Mouse (Mus musculus) cerebellum, adult 9-11 months (tissue): ENCODE results near the gene Ak3.
A peak's percentile ranks its signal among the peaks of the same experiment; 100 is the strongest.

Experiments used
- DNase-seq: peaks from one replicate; pipeline ENCODE4 v3.0.0; 2022

Gene Ak3

DNA sequence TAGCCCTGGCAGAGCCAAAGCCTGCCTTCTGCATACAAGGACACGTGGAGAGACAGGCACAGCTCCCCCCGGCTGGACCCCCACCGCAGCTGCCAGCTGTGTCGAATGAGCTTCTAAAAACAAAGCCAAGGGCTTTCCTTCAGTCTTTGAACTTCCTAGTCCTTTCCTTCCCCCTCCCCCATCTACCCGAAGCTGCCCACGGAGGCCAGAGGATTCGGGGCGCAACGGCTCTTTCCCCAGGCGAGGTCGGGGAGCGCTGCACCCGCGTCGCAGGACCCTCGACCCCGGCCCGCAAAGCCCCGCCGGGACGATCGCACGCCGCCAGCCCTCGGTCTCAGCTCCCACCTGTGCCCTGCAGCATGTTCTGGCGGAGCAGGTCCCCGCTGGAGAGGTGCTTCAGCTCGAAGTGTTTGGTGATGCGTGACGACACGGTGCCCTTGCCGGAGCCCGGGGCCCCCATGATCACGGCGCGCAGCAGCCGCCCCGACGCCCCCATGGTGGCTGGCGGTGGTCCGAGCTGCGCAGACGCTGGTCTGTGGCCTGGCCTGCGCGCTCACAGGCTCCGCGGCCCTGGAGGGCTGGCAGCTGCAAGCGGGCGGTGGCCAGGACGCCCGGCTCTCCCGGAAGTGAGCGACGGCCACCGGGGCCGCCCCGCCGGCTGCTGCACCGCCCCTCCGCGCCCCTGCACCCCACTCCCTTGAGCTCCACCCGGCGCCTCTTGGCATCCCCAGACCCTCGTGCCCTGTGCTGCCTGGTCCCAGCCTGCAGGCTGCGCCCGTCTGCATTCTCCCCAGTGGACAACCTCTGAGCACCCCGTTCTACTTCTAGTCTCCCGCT, at the start of gene Ak3:
TSS of gene Ak3 (minus strand) at position 628 of the 837 bp plus-strand sequence.
- peak; percentile 81 for DNase-seq

DNA sequence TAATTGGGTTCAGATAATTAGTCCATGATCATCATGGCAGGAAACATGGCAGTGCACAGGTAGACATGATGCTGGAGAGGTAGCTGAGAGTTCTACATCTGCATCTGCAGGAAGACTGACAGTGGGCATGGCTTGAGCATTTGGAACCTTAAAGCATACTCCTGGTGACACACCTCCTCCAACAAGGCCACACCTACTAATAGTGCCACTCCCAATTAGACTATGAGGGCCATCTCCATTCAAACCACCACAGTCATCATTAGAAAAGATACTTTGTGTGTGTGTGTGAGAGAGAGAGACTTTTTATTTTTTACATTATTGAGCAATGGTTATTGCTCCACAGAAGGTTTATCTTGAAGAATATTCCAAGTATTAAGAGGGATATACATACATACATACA, 44.4 kb upstream of the Ak3 start:
- no peak for DNase-seq

DNA sequence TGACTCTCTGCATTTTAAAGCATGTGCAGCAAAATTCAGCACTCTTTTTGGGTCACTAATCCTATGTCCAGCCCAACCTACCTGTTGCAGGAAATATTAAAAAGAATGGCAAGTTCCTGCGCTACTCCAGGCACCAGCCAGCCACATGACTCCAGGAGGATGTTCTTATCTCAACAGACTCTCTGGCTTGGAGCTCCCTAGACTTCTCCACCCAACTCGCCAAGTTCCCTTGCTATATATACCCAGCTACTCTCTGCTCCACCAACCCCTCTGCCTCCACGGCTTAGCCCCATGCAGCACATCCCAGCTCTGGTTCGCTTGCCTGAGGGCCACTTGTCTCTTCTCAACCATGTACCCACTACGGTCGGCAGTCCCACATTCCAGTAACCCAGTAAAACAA, 40.9 kb upstream of the Ak3 start:
- DNase-seq: no peak

DNA sequence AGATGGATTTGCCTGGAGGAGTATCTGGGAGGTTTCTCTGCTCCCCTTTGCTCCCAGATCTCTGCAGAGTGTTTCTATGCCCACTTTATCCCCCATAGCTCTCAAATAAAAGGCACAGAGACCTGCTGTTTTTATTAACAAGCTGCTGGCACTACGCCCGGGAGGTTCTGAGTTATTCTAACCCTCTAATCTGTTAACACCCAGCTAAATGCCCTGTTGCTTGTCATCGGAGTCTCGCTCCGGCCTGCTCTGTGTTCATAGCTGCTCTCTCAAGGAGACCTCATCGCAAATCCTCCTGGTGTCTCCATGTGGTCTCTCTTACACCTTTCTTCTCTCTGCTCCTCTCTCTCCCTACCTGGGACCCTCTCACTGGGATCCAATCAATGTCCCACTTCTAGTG, 27.0 kb upstream of the Ak3 start:
- DNase-seq: no peak

DNA sequence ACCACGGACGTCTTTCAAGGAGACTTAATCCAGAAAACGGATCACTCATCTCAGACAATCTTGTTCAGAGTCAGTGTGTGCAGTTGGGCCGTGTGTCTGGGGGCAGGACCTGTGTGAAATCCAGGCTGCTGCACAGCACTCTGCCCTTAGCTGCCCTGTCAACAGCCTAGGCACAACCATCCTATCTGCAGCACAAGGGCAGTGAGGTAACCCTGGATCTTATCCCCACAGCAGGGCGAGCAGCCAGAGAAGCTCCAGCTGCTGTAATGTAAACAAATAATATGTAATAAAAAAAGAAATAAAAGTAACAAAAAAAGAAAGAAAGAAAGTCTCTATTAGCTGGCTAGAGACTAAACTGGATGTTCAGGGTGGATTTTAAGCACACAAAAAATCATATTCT, 21.4 kb upstream of the Ak3 start:
- no peak for DNase-seq

DNA sequence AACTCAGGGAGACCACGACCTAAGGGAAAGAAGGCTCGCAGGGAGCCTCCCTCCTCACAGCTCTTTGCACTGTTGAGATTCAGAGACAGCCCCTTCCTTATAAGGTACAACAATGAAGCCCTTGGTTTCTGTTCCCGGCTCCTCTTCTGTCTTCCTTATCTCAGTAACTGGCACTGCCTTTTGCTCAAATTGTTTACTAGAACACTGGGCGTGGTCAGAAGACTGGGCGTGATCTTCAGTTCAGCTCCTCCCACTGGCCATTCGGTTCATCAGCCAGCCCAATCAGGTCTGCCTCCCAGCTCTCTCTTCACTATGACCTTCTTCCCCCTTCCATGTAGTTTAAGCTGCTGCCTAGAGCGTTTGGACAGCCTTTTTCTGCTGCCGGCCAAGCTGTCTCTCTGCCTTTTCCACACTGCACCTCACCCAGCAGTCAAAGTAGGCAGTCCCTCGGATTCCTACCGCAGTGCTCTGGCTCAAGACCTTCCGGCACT, 19.3 kb upstream of the Ak3 start:
- peak; percentile 56 for DNase-seq

DNA sequence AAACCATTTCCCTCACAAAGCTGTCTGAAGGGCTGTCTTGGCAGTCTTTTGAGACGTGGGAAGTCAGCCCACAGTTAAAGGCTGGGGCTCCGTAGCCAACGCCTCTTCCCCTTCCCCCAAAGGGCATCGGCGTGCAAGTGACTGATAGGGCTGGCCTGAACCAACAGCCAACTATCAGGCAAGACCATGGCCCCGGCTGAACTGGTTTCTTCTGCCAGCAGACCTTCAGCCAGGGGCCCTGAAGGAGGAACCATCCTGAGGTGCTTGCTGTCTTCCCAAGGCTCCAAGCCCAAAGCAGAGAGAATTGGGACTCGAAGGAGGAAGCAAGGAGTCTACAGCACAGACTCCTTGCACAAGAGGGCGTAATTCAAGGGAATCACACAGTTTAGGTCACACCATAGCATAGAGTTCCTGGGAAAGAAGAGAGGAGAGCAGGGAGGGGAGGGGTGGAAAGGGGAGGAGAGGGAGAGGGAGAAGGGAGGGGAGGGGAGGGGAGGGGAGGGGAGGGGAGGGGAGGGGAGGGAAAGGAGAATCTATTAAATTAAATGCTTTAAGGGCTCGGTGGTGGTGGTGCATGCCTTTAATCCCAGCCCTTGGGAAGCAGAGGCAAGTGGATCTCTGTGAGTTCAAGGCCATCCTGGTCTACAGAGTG, 16.8 kb upstream of the Ak3 start:
- peak; percentile 24 for DNase-seq

DNA sequence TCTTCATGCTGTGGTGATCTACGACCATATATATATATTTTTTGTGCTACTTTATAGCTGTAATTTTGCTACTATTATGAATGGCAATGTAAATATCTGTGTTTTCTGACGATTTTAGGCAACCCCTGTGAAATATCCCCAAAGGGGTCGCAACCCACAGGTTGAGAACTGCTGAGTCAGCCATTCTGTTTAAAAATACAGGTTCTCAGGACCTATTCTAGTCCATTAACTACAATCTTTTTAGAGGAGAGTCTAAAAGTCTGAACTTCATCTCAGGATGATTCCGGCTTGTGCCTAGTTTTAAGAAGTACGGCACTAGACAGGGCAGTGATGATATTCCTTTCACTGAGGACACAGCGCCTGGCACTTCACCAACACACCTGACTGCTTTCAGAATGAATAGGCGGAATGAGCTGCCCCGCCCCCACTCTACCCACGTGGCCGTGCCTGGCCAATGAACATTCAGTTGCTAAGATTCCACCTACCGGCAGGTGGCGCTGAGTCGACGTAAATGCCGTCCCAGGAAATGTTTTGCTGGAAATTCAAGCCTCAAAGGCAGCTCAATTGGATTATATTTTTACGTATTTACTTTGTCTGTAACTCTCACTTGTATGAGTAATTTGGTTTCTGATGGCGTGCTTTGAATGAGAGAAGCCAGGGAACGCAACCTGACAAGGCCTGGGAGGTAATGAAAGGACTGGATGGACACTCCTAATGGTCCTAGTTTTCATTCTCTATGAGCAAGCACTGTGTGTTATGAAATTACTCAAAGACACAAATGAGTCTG, 16.0 kb upstream of the Ak3 start:
- DNase-seq: peak; percentile 90

DNA sequence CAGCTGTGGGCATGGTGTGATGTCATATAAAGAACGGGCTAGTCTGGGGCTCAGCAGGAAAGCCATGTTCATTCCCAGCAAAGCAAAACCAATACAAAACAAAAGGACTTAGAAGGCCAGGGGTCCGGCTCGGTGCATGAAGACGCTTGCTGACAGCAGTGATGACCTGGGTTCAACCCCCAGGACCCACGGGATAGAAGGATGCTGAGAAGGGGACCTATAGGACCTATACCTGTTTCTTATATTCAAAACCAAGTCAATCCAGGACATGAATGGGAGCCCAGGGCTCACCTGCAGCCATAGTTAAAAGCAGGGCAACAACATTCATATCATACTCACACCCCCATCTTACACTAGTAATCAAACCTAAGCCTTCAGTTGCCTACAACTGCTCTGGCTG, 15.2 kb upstream of the Ak3 start:
- no peak for DNase-seq

DNA sequence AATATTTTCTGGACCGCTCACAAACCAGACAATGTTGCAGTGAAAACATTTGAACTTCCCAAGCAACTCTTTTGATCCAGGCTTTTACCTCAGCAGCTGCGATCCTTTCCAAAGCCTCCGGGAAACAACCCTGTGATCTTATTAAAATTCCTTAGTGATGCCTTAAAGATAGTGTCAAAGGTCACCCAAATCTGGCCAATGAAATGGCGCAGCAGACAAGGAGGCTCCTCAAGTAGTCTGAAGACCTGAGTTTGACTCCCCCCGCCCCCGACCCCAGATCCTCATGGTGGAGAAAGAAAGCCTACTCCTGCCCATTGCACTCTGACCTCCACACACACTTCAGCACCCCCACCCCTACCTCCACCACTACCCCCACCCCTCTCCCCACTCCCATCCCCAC, 12.5 kb upstream of the Ak3 start:
- DNase-seq: no peak

DNA sequence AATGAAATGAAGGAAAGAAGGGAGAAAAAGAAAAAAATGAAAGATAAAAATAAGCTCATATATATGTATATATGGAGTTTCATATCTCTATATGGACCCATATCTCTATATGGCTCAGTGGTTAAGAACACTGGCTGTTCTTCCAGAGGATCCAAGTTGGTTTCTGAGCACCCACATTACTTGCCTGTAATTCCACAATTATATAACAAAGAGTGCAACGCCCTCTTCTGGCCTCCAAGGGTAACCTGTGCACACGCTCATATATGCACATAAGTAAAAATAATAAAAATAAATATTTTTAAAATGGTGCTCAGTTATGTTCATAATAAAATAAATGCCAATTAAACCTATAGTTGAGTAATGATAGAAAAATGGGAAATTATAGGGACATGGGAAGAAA, 11.9 kb upstream of the Ak3 start:
- DNase-seq: no peak

DNA sequence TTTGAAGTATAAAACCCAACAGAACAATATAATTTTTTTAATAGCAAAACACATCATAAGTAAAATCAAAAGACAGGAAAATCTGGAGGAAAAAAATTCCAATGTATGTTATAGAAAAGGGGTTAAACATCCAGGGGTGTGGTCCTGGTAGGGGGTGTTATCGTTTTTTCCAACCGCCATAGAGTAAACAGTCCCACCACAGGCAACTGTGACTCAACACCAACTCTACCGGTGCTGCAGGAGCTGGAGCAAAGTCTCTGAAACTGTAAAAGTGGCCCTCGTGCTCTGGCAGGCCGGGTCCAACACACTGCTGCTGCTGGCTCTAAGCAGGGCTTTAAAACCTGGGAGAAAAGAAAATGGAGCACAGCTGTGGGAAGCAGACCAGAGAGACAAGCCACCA, 11.0 kb upstream of the Ak3 start:
- DNase-seq: no peak

DNA sequence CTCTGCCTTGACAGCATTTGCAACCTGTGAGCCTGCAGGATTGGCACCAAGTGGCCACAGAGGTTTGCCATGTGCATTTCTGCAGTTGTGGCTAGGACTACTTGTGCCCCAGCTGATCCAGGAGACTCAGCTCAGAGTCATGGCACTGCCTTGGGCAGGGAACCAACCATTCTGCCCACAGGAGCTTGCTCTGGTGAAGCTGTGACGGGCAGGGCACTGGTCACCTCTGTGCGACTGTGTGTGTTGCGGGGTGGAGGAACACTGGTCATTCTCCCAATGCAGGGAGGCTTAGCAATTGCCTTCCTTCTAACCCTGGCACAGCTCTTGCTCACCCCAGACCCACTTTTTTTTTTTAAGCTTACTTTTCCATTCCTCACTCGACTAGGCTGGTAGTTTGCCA, 7.7 kb upstream of the Ak3 start:
- no peak for DNase-seq

DNA sequence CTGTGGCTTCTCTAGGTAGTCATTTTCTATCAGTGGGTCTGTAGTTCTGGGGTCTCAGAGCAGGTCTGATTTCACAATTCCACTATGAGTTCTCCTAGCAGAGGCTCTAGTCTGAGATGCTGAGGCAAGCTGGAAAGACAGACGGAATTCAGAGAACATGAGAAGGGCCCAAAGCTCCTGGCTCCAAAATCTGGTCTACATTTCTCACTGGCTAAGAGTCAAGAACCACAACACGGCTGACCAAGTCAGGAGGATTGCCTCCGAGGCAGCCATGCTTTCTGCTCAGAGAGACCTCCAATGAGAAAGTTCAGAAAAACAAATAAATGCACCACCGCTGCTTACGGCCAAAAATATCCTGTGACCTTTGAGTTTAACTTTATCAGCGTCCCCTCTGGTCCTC, 6.8 kb upstream of the Ak3 start:
- DNase-seq: no peak

DNA sequence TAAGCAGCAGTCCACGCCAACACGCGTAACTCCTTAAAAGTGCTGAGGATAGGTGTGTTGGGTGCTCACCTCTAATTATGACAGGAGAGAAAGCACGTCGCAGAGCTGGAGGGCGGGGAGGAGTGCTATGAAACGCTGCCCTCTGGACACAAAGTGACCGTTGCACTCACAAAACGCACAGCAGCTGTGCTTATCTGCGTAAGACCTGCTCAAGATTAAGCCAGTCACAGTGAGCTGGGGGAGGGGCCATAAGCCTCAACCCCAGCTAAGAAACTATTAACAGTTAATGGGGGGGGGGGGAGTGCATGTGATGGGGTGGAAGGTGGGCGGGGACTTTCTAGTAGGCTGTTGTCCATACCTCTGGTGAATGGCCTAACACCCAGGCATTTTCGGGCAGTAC, 5.0 kb upstream of the Ak3 start:
- DNase-seq: no peak

DNA sequence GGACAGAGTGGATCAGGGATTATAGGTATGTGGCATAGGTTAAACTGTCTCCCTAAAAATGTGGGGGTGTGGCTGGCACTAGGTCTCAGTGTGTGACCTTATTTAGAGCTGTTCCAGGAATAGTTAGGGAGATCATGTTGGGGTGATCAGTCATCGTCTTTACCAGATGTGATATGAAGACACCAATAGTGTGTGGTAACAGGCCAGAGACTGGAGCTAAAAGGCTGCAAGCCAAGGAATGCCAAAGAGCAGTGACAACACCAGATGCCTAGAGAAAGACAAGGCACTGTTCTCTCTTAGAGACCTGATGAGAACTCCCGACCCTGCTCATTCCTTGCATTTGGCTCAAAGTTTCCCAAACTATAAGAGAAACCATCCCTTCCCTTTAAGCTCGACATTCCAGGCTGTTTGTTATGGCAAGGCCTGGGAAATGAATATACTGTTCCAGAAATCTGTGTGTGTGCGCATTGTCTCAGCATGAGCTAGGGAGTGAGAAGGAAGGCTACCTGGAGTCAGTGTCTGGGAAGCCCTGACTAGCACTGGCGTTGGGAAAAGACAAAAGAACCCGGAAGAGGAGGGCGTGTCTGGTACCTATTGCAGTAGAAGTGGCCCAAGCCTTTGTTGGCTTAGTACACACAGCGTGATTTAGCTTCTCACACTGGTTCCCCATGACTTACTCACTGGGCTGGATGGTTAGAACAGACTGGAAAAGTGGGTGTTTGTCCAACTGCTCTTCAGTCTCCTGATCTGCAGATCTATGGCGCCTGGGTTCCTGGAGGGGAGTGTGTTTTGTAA, 2.6 kb upstream of the Ak3 start:
- no peak for DNase-seq

DNA sequence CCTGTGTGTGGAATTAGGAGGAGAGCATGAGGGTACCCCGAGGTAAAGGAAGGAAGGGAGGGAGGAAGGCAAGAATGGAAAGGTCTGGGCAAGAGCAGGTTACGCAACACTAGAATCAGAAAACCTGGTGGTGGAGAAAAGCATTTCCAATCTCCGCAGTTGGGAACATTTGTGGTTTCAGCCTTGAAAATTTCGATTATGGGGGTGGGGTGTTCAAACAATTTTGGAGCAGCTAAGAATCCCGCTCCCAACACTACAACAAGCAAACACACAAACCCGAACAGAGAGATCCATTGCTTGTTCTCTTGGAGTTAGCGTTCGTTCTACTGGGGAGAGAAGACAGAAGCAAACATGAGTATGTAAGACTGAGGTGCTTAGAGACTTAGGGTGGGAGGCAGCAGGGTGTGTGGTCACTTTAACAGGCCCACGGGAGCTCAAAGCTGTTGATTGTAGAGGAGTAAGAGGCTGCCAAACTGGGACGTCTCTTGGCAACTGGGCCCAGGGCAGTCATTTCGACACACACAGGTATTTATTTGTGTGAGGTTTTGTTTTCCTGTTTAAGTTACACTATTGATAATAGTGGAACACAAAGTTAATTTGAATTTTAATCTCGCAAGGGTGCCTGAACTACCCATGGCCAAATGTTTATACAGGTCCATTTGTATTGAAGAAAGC, 1.8 kb upstream of the Ak3 start:
- DNase-seq: no peak

DNA sequence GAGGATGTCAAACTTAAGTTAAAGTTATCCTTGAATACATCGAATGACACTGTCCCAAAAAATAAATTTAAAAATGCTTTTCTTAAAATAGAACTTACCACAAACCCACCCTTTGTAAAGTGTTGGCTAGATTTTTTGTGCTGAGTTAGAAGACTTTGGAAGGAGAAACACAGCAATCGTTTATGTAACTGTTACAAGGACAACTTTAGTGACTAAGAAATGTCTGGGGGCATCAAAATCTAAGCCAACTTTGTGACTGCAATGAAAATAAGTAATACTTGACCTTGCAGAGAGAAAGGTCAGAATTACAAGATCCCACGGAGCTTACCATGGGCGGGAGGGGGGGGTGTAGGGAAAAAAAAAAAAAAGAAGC, 814 bp downstream of the Ak3 start:
- no peak for DNase-seq

DNA sequence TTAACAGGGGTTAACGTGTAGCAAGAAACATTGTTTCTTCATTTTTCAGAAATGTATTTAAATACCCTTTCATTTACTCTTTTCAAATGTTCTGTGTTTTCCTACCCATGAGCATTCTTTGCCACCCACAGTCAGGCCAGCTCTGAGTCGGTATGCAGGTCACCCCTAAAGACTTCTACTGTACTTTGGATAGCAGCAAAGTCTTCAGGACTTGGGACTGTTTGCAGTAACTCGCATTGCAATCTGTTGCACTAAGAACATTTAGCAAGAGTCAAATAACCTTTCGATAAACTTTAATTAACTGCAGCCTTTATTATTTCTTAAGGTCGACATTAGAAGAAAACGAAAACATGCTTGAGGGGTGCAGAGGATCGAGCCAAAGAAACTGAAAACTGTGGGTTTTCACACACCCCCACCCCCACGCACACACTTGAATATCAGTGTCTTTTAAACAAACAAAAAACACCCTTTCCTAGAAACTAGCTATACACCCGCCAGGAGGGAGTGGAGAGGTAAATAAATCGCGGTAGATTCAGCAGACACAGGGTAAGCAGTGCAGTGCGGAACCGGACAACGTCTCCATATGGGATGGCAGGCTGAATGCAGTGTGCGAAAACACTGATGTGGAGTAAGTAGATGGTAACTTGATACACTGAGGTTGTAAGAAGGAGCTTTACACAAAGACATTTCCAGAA, 1.7 kb downstream of the Ak3 start:
- no peak for DNase-seq

DNA sequence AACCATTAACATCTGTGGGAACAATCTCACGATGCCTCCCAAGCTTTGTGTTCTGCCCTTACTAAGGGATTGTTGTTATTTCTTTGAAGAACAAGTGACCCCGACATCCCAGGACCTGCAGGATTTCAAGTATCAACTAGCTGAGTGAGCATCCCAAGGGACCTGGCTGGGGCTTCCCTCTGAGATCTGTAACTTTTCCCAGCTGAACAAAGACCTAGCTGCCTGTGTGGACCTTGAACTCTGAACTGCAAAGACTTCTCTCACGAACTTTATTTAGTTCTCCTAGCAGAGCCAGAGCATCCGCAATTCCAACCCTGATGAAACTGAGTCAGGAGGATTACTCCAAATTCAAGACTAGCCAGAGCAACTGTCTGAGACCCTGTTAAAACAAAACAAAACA, 2.4 kb downstream of the Ak3 start:
- no peak for DNase-seq

DNA sequence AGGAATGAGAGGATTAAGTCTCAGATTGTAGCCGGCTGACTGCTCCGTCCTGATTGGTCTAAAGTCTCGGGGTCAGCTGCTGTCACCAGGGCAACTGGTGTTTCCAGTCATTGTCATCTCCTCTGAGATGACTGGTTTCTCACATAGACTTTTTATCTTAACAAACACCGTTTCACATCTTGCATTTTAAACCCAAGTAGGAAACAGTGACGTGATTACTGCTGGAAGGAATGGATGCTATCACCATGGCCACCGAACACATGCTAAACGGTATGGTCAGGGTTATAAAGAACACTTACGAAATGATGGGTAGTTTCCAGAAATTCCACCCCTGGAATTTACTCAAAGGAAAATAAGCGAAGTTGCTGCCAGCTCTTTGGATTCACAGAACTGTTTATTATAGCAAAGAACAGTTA, 3.4 kb downstream of the Ak3 start:
- no peak for DNase-seq

DNA sequence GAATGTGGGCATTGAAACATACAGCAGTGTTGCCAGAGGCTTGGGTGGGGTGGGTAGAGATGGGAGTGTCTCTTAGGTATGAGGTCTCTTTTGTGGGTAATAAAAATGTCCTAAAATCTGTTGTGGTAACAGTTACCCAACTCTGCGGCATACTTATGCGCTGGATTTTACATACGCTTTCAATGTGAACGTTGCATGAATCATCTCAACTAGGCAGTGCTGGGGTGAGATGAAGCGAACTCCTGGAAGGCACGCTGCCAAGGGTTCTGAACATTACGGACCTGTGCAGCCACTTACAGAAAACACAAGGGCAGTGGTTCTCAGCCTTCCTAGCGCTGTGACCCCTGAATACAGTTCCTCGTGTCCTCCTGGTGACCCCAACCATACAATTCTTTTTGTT, 5.1 kb downstream of the Ak3 start:
- DNase-seq: no peak
